Mouse (Mus musculus): ENCODE data around the gene 4833427G06Rik. TPM values are rescaled to one million over a fixed set of nuclear protein-coding genes. Genes with fewer than 3 reads are reported as not detected.

4833427G06Rik gene
- total RNA-seq (2023): not detected

GRCm38 (mm10) chr9:51101756-51102425, at the start of gene 4833427G06Rik:
Gene 4833427G06Rik, minus strand, starts transcription at chr9:51102078.

GRCm38 (mm10) chr9:51076979-51077315, 24.9 kb downstream of the 4833427G06Rik start, which contains the start of gene Layn:
Gene Layn, minus strand, starts transcription at chr9:51077094.

GRCm38 (mm10) chr9:51060601-51061000, 41.3 kb downstream of the 4833427G06Rik start, which contains the start of gene Btg4:
Gene Btg4, plus strand, starts transcription at chr9:51060901.

Other genes starting within 250 kb of the 4833427G06Rik start
- gene Sik2, start 93.0 kb downstream of the 4833427G06Rik start, total RNA-seq (2023): 10 to 100 TPM; 35.6 to 39.5 TPM
- gene Btg4, start 41.2 kb downstream of the 4833427G06Rik start, total RNA-seq (2023): not detected
- not detected for gene Layn, start 25.0 kb downstream of the 4833427G06Rik start, total RNA-seq (2023)
- gene Gm32742, start 63.4 kb upstream of the 4833427G06Rik start, total RNA-seq (2023): not detected
- gene Pou2af1, start 111.6 kb upstream of the 4833427G06Rik start, total RNA-seq (2023): 100 to 1,000 TPM; 410 to 414 TPM
- not detected for gene Colca2, start 176.5 kb upstream of the 4833427G06Rik start, total RNA-seq (2023)
- gene 1810046K07Rik, start 226.8 kb upstream of the 4833427G06Rik start, total RNA-seq (2023): under 1 TPM in 1 of 2 experiments, not detected in 1; 0.70 TPM

Data from B cell, adult 67 days (primary cell).